Mouse (Mus musculus): Measurements from ENCODE around the gene Kcnj4. TPM values are rescaled to one million over a fixed set of nuclear protein-coding genes. Genes with fewer than 3 reads are reported as not detected.
A peak's percentile ranks its signal among the peaks of the same experiment; 100 is the strongest.
"Not testable (repeated sequence)": the region's sequence is repeated elsewhere in the genome, so short reads cannot be mapped to it uniquely, and the experiment has no call there.

The Kcnj4 gene
- polyA plus RNA-seq, 1 experiment from 2014 or later = 0.10 TPM

DNA sequence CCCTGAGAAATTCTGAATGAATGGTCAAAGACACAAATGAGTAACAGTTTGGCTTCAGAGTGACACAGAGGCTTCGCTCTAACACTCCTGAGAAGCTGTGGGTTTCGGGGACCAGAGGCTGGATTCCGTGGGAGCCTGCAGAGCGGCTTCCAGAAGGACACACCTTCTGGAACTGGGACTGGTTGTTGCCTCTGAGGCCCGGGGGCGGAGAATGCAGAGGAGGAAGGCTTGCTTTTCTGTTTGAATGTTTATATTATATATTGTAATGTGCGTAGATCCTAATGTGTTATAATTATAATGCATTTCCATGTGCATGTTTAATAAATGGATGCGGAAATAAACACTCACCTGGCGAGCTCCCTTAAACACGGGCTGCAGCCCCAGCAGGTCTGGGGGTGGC is 33.9 kb downstream of the Kcnj4 start:
- WGBS = 52% methylated on average over 10 of the region's 10 CpGs

DNA sequence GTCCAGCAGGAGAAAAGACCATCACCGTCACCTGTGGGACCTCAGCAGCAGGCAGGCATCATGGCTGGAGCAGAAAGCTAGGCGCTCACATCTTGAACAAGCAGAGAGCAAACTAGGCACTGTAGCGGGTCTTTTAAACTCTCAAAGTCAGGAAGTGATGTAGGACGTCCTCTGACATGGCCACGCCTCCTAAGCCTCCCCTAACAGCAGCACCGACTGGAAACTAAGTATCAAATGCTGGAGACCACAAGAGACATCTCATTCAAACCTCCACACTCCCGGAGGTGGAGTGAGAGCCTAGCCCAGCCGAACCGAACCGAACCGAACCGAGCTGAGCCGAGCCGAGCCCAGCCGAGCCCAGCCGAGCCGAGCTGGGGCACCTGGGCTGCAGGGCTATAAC is 34.5 kb downstream of the Kcnj4 start:
- no peak for ATAC-seq (replicated peaks)
- H3K9ac ChIP-seq = no peak overlapping the region

More for the DNA sequence above, 33.9 kb downstream of the Kcnj4 start:
- Histone ChIP-seq H3K9me3 (no peaks in the 10 kb centered on the region), H3K4me3 (peak overlapping the region; percentile 21), H3K9ac (no peak overlapping the region), H3K4me2 (peak overlapping the region; percentile 41), H3K36me3 (replicated peaks) (no peaks in the 10 kb centered on the region), H3K27me3 (replicated peaks) (no peaks in the 10 kb centered on the region; the same call in 1 of the 2 replicates), H3K27ac (no peak overlapping the region), H3K4me1 (no peaks in the 10 kb centered on the region; the same call in 1 of the 2 replicates)
- ATAC-seq (replicated peaks) = no peak

DNA sequence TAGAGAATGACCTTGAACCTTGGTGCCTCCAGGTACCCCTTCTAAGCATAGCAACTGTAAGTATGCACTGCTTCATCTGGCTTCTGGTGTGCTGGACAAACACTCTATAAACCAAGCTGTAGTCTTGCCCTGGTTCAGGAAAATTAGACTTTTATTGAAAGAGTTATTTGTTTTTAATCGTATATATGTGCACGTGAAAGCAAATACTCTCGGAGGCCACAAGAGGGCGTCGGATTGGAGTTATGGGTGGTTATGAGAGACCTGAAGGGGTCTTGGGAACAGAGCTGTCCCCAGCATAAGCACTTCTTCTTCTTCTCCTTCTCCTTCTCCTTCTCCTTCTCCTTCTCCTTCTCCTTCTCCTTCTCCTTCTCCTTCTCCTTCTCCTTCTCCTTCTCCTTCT is 35.5 kb downstream of the Kcnj4 start:
- Histone ChIP-seq H3K27ac (no peak overlapping the region), H3K9ac (no peak overlapping the region), H3K4me1 (no peaks in the 10 kb centered on the region; the same call in 1 of the 2 replicates), H3K36me3 (replicated peaks) (no peaks in the 10 kb centered on the region), H3K27me3 (replicated peaks) (no peaks in the 10 kb centered on the region; the same call in 1 of the 2 replicates), H3K4me3 (no peak overlapping the region), H3K4me2 (no peak overlapping the region), H3K9me3 (no peaks in the 10 kb centered on the region)
- 71% methylated on average over 5 of the region's 5 CpGs for WGBS
- no peak for ATAC-seq (replicated peaks)

More for the DNA sequence above, 34.5 kb downstream of the Kcnj4 start:
- no peaks in the 10 kb centered on the region for H3K36me3 ChIP-seq (replicated peaks)
- H3K27ac ChIP-seq = no peak overlapping the region
- no peaks in the 10 kb centered on the region for H3K9me3 ChIP-seq
- H3K4me1 ChIP-seq = no peaks in the 10 kb centered on the region; the same call in 1 of the 2 replicates
- 27% methylated on average over 17 of the region's 17 CpGs for WGBS
- peak overlapping the region; percentile 21 for H3K4me3 ChIP-seq
- H3K4me2 ChIP-seq = peak overlapping the region; percentile 41
- no peaks in the 10 kb centered on the region; the same call in 1 of the 2 replicates for H3K27me3 ChIP-seq (replicated peaks)

DNA sequence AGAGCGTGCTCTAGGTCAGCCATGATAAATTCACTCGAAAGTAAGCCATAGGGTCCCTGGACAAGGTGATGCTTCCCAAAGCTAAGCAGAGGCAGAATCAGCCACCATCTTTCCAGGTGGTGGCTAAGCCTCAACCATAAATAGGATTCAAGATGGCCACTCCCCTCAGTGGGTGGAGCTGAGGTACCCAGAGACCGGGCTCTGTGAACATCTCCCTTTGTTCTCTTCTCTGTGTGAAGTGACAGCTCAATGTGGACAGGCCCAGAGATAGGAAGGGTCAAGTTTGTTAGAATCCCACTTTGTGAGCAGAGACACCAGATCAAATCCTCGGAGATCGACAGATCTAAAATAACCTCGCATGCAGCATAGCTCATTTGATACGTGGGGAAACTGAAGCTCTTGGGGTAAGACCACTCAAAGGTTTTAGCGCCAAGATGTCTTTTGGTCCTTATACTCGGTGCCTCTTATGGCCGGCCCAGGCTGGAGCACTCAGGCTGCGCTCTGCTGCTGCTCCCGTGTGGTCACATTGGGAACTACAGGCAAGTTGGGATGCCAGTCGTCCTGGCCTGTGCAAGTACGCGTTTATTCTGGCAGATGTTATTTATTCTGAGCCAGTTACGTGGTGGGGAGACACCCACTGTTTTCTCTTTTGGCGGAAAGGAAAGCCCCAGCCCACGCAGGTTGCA is 38.3 kb downstream of the Kcnj4 start:
- no peak overlapping the region for H3K4me3 ChIP-seq
- WGBS = 7% methylated on average over 18 of the region's 18 CpGs
- no peaks in the 10 kb centered on the region; the same call in 1 of the 2 replicates for H3K4me1 ChIP-seq
- no peak overlapping the region for H3K9ac ChIP-seq
- no peaks in the 10 kb centered on the region for H3K9me3 ChIP-seq
- ATAC-seq (replicated peaks) = peak; percentile 87
- no peaks in the 10 kb centered on the region; the same call in 1 of the 2 replicates for H3K27me3 ChIP-seq (replicated peaks)
- H3K4me2 ChIP-seq = no peak overlapping the region; the same call in 1 of the 2 replicates
- H3K27ac ChIP-seq = no peak overlapping the region
- no peaks in the 10 kb centered on the region for H3K36me3 ChIP-seq (replicated peaks)

DNA sequence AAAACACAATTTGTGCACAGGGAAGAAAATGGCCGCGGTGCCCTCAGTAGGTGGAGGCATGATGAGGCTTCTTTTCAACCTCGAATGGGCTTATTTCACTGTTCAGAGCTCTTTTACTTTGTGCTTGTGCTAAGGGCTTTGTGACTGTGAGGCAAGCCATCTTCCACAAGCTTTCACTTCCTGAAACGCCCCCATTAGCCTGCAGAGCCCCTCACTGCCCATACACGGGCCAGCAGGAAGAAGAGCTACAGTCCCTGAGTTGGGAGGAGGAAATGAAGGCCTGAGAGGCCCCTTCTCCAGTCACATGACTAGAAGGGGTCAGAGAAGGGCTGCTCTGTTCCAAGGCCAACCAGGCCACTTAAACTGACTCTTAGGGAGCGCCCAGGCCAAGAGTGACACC is 48.5 kb downstream of the Kcnj4 start:
- 77% methylated on average over 6 of the region's 6 CpGs for WGBS
- H3K9ac ChIP-seq = no peak overlapping the region
- no peaks in the 10 kb centered on the region for H3K27me3 ChIP-seq (replicated peaks)
- H3K4me2 ChIP-seq = no peak overlapping the region
- H3K4me1 ChIP-seq = peaks cover 7% of the 10 kb centered on the region
- H3K4me3 ChIP-seq = no peak overlapping the region
- no peaks in the 10 kb centered on the region for H3K36me3 ChIP-seq (replicated peaks)
- no peak for ATAC-seq (replicated peaks)
- H3K9me3 ChIP-seq = no peaks in the 10 kb centered on the region
- H3K27ac ChIP-seq = no peak overlapping the region

DNA sequence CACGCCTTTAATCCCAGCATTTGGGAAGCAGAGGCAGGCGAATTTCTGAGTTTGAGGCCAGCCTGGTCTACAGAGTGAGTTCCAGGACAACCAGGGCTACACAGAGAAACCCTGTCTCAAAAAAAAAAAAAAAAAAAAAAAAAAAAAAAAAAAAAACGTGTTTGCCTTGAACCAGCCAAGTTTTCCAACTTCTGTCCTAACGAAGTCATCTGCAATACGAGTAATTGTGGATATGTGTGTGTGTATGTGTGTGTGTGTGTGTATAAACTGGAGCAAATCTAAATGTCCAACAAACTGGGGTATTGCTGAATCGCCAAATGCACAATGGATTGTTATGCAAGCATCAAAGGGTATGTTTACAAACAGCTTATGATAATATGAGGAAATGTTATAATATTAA is 48.9 kb downstream of the Kcnj4 start:
- H3K27me3 ChIP-seq (replicated peaks); H3K36me3 ChIP-seq (replicated peaks); H3K9me3 ChIP-seq; H3K4me3 ChIP-seq; ATAC-seq (replicated peaks); H3K4me2 ChIP-seq; H3K9ac ChIP-seq; H3K27ac ChIP-seq; H3K4me1 ChIP-seq: not testable (repeated sequence)
- WGBS = 53% methylated on average over 6 of the region's 6 CpGs

DNA sequence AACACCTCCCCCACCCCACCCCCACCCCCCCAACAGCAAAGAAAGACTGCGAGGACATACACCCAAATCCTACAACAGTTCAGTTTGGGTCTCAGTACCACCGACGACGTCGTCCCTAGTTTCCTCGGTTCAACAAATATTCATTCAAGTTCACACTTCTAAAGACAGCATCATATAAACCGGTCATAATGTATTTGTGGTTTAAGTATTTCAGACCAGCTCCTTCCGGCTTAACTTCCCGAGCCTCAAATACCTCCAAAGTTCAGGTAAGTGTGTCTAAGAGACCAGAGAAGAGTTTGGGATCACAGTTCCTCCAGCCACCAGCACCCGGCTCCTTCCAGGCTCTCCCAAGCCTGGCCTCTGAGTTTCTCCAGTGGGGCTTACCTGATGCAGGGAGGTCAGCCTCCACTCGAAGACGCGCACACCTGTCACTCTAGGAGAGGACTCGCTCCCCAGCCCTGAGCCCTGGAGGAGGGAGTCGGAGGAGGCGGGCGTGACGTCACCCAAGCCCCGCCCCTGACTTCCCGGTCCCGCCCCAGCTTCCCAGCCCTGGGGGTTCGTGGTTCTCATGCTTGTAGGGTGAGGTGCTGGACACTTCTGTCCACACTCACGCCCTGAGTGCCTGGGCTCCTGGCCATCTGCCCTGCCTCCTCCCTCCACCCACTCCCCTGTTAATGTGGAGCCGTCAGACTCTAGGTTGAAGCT is 49.8 kb downstream of the Kcnj4 start, which contains the start of gene Csnk1e:
Gene Csnk1e, minus strand, starts transcription at position 461 of the 705 bp plus-strand sequence.
- H3K4me1 ChIP-seq = peaks cover 7% of the 10 kb centered on the region
- no peak within 1 kb of the TSS for H3K27ac ChIP-seq
- no peaks in the 10 kb centered on the region for H3K36me3 ChIP-seq (replicated peaks)
- no peaks in the 10 kb centered on the region for H3K9me3 ChIP-seq
- H3K4me2 ChIP-seq = peak within 1 kb of the TSS; percentile 55
- peak within 1 kb of the TSS; percentile 27 for H3K4me3 ChIP-seq
- H3K27me3 ChIP-seq (replicated peaks) = no peaks in the 10 kb centered on the region
- peak within 1 kb of the TSS; percentile 16; the same call in 1 of the 2 replicates for H3K9ac ChIP-seq
- WGBS = 3% methylated on average over 24 of the region's 24 CpGs
- no peak for ATAC-seq (replicated peaks)

DNA sequence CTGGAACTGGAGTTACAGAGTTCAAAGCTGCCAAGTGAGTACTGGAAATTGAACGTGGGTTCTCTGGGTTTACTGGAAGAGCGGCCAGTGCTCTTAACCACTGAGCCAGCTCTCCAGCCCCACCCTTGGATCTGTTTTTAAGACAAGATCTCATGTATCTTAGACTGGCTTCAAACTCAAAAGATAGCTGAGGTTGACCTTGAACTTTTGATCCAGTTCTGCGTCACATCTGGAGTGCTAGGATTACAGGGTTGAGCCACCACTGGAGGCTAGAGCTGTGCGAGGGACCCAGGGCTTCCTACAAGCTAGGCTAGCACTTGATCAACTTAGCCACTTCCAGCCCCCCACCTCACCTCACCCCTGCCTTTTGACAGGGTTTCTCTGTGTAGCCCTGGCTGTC is 51.2 kb downstream of the Kcnj4 start:
- no peaks in the 10 kb centered on the region for H3K27me3 ChIP-seq (replicated peaks)
- no peaks in the 10 kb centered on the region for H3K36me3 ChIP-seq (replicated peaks)
- ATAC-seq (replicated peaks) = no peak
- H3K9ac ChIP-seq = no peak overlapping the region
- 86% methylated on average over 4 of the region's 4 CpGs for WGBS
- H3K4me2 ChIP-seq = no peak overlapping the region
- H3K9me3 ChIP-seq = no peaks in the 10 kb centered on the region
- peaks cover 7% of the 10 kb centered on the region for H3K4me1 ChIP-seq
- no peak overlapping the region for H3K4me3 ChIP-seq
- no peak overlapping the region for H3K27ac ChIP-seq

DNA sequence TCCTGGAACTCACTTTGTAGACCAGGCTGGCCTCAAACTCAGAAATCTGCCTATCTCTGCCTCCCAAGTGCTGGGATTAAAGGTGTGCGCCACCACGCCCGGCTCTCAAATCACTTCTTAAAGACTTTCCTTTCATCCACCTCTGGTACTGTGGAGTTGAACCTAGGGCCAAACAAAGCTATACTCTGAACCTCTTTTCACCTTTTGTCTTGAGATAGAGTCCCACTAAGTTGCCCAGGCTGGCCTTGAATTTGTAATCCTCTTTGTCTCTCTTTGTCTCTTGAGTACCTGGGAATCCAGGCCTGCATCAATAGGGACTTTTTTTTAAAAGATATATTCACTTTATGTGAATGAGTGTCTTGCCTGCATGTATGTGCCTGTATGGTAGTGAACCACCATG is 57.0 kb downstream of the Kcnj4 start:
- ATAC-seq (replicated peaks) = no peak
- H3K27me3 ChIP-seq (replicated peaks) = no peaks in the 10 kb centered on the region
- no peak overlapping the region for H3K4me3 ChIP-seq
- H3K9me3 ChIP-seq = no peaks in the 10 kb centered on the region
- H3K4me1 ChIP-seq = no peaks in the 10 kb centered on the region
- 95% methylated on average over 3 of the region's 3 CpGs for WGBS
- H3K27ac ChIP-seq = no peak overlapping the region
- no peak overlapping the region for H3K4me2 ChIP-seq
- no peaks in the 10 kb centered on the region for H3K36me3 ChIP-seq (replicated peaks)
- H3K9ac ChIP-seq = no peak overlapping the region

DNA sequence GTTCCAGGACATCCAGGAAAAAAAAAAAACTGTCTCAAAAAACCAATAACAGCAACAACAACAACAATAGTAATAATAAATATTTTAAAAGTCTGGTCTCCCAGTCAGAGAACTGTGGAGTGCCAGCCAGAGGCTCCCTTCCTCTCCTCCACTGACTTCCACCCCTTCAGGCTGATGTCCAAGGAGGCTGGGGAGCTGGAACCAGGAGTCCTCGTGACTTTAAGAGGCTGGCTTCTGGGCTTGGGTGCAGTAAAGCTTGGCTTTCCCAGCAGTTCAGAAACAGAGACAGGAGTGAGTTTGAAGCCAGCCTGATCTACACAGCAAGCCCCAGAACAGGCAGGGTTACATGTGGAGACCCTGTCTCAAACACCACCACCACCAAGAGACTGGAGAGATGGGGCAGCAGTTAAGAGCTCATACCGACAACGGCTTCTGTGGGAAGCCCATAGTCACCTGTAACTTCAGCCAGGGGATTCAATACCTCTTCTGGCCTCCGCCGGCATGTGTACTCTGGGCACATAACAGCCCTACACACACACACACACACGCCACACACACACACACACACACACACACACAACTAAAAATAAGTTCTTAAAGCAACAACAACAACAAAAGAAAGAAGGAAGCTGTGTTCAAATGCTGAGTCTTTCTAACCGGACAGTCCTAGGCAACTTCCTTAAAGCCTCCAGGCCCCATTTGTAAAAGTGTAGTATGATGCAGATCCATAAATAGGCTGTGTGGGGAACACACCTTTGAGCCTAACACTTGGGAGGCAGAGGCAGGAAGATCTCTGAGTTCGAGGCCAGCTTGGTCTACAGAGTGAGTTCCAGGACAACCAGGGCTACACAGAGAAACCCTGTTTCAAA is 59.0 kb downstream of the Kcnj4 start:
- Histone ChIP-seq H3K36me3 (replicated peaks) (no peaks in the 10 kb centered on the region), H3K9me3 (no peaks in the 10 kb centered on the region), H3K4me1 (peaks cover 9% of the 10 kb centered on the region), H3K4me2 (no peak overlapping the region), H3K27ac (no peak overlapping the region), H3K4me3 (no peak overlapping the region), H3K9ac (no peak overlapping the region), H3K27me3 (replicated peaks) (no peaks in the 10 kb centered on the region)
- no peak for ATAC-seq (replicated peaks)
- WGBS = 82% methylated on average over 8 of the region's 8 CpGs

DNA sequence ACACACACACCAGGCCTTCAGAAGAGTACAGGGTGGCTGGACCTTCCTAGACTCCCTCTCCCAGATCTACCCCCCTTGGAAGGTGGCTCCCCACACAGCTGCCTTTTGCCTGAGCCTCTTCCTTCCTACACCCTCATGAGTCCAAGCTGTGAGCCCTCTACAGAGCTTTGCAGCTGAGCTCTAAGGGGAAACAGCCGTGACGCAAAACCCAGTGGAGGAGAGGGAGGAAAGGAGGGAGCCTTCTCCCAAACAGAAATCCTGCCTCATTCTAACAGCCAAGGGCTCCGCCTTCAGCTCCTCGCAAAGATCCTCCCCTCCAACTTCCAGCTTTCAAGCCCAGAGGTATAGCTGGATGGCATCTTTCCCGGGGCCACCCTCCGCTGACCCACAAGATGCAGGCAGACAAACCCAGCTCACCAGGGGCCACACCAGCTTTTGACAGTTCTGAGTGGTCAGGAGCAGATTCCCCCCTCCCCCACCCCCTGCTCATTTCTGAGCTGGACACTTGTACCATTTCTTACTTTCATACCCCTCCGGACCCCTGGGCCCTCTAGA is 61.1 kb downstream of the Kcnj4 start:
- Histone ChIP-seq H3K4me2 (no peak overlapping the region), H3K36me3 (replicated peaks) (no peaks in the 10 kb centered on the region), H3K4me1 (peaks cover 27% of the 10 kb centered on the region), H3K27me3 (replicated peaks) (no peaks in the 10 kb centered on the region), H3K9me3 (no peaks in the 10 kb centered on the region), H3K9ac (no peak overlapping the region), H3K4me3 (no peak overlapping the region), H3K27ac (no peak overlapping the region)
- 57% methylated on average over 7 of the region's 7 CpGs for WGBS
- no peak for ATAC-seq (replicated peaks)
